Mouse (Mus musculus) bone marrow macrophage, adult 2 months (primary cell): ENCODE measurements around the gene Ctnnd2. TPM values are rescaled to one million over a fixed set of nuclear protein-coding genes. Genes with fewer than 3 reads are reported as not detected.

Source experiments
- H3K27ac ChIP-seq: 2 replicates; pipeline ENCODE4 v1.5.1; 2012; ENCODE audit warnings: low read depth, low read length; ENCODE audit not compliant: insufficient read depth
- H3K4me1 ChIP-seq: 2 replicates; pipeline ENCODE4 v1.6.1; 2012; ENCODE audit warnings: low read length; ENCODE audit not compliant: control insufficient read depth, insufficient read depth
- H3K4me3 ChIP-seq: 2 replicates; pipeline ENCODE4 v1.5.1; 2012; ENCODE audit warnings: mild to moderate bottlenecking, low read length, moderate library complexity; ENCODE audit not compliant: insufficient read depth
- CTCF ChIP-seq: IDR thresholded peaks from 2 replicates; pipeline ENCODE4 v1.5.1; 2012; ENCODE audit warnings: low read depth, mild to moderate bottlenecking, low read length, moderate library complexity
- POLR2A ChIP-seq: IDR thresholded peaks from 2 replicates; pipeline ENCODE4 v1.6.1; 2012; ENCODE audit warnings: mild to moderate bottlenecking, low read depth, low read length, borderline replicate concordance
- polyA plus RNA-seq: library from polyadenylated mRNA; stranded (reverse); fragments of >200 nt; gene quantifications from 2 replicates; pipeline ENCODE4 v1.2.4, GENCODE M21; 2012; ENCODE audit not compliant: missing spikeins, insufficient read depth, insufficient read length

Ctnnd2 gene
- polyA plus RNA-seq, 1 experiment, result 0.58 TPM

- Histone ChIP-seq H3K27ac (no peak overlapping the region), H3K4me3 (no peak overlapping the region), H3K4me1 (no peaks in the 10 kb centered on the region)
- TF ChIP-seq CTCF, result no peak
- TF ChIP-seq POLR2A, result no peak
Measured at GRCm38 (mm10) chr15:30964865-30965679, 792.7 kb downstream of the Ctnnd2 start.

DNA sequence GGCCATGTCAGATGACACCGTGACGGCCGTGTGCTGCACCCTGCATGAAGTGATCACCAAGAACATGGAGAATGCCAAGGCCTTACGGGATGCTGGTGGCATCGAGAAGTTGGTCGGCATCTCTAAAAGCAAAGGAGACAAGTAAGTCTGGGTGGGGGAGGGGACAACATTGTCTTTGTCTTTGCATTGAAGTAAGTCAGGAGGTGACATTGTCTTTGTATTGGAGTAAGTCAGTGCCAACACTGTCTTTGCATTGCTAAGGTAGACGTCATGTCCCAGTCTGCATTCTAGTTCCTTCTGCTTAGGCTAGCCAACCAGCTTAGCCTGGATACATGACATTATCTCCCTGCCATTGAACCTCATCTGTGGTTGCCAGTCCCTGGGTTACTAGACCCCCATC is 794.4 kb downstream of the Ctnnd2 start:
- no peak for TF ChIP-seq POLR2A
- TF ChIP-seq CTCF, result no peak
- Histone ChIP-seq H3K27ac (no peak overlapping the region), H3K4me3 (no peak overlapping the region), H3K4me1 (no peaks in the 10 kb centered on the region)

DNA sequence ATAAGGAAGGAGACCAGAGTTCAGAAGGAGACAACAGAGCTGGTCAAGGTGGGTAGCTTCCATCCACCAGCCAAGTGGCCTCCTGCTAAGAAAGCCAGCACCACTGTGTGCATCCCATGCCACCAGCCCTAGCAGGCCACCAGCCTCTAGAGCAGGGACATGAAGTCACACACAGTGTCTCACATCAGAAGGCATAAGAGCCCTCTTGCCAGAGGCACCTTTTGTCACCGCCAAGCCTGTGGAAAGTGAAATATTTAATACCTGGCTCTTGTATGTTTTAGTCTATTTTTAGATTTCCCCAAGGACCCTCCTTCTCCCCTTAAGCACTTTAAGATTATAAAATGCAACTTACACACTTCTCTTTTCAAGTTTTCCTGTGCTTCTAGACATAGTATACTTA is 802.0 kb downstream of the Ctnnd2 start:
- H3K27ac ChIP-seq, result no peak overlapping the region
- H3K4me1 ChIP-seq, result no peaks in the 10 kb centered on the region
- H3K4me3 ChIP-seq, result no peak overlapping the region
- TF ChIP-seq POLR2A (no peak), CTCF (no peak)

GRCm38 (mm10) chr15:30974991-30975775 is 802.8 kb downstream of the Ctnnd2 start:
- no peaks in the 10 kb centered on the region for H3K4me1 ChIP-seq
- no peak overlapping the region for H3K27ac ChIP-seq
- H3K4me3 ChIP-seq, result no peak overlapping the region
- no peak for TF ChIP-seq POLR2A
- no peak for TF ChIP-seq CTCF

DNA sequence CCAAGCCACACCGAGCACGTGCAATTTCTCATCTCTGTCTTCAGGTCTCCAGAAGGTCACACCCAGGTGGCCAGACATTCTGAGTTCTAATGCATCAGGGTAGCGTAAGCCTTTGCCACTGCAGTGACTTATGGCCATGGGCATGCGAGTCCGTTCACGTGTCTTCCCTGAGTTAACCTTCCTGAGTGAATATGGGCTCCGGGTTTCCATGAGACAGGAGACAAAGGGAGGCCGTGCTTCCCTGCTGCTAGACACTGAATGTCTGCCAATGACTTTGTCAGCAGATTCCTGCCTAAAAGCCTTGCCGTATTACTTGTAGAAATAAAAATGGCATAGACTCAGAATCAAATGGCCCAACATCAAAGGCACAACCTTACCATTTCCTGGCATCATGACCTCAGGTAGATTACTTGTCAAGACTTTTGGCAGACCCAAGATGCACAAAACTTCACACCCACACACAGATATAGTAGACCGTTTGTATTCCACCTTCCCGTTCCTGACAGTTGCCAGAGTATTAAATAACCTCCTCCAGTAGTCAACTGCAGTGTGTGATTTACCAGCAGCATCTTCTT is 804.9 kb downstream of the Ctnnd2 start:
- Histone ChIP-seq H3K4me3 (no peak overlapping the region), H3K4me1 (no peaks in the 10 kb centered on the region), H3K27ac (no peak overlapping the region)
- TF ChIP-seq POLR2A, result no peak

- Histone ChIP-seq H3K27ac (no peak overlapping the region), H3K4me1 (no peaks in the 10 kb centered on the region), H3K4me3 (no peak overlapping the region)
- no peak for TF ChIP-seq CTCF
- no peak for TF ChIP-seq POLR2A
Measured at GRCm38 (mm10) chr15:30986890-30987289, 814.5 kb downstream of the Ctnnd2 start.

DNA sequence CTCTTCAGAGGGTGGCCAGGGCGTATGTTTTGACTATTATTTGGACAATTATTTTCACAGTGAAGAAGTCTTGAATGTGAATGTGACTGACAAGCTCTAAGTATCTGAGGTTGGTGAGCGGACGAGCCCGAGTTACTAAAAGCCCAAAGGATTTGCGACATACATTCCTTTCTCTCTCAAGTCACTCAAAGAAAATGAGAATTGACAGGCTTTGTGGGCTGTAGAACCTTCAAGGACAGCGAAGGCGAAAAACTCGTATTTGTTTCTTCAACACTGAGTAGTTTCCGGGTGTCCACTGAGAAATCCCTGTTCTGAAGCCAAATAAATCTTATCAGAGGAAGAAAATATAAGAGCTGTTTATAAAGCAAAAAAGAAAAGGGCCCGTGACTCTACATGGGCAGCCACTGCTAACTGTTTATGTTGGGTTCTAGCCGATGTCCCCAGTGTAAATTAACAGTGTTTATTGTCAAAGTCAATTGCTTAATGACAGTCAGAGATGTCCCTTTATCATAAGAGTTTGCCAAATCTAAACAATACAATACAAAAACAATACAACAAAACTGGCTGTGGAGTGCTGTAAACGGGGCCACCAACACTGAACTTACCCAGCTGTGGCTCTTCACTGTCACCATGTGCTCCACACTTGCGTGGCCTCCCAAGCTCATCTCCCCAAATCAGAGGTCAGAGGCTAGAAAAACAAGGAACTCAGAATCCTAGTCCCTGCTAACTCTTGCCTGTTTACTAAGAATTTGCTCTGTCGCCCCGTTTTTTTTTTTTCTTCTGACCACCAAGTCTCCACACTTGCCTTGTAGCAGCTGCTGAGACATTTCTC is 818.2 kb downstream of the Ctnnd2 start:
- H3K27ac ChIP-seq, result no peak overlapping the region
- no peak for TF ChIP-seq POLR2A
- TF ChIP-seq CTCF, result no peak
- H3K4me1 ChIP-seq, result no peaks in the 10 kb centered on the region
- no peak overlapping the region for H3K4me3 ChIP-seq

DNA sequence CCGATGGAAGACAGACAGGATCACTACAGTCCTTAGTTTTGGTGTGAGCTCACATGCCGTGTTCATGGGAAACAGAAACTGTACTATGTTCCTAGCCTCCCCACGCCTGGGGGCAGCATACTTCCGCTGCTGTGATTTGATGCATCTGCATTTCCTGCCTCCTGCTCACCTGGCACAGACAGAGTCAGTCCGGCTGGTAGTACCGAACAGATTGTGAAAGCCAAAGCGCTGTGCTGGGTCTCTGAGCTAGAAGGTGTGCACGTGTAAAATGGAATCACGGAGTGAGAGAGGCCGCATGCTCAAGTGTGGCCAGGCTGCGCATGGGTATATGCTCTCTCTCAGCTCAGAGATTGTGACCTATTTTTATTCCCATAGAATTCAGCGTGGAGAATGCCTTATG is 820.0 kb downstream of the Ctnnd2 start:
- no peak for TF ChIP-seq CTCF
- no peak for TF ChIP-seq POLR2A
- Histone ChIP-seq H3K4me1 (no peaks in the 10 kb centered on the region), H3K27ac (no peak overlapping the region), H3K4me3 (no peak overlapping the region)

- Histone ChIP-seq H3K27ac (no peak overlapping the region), H3K4me3 (no peak overlapping the region), H3K4me1 (no peaks in the 10 kb centered on the region)
- TF ChIP-seq POLR2A, result no peak
- TF ChIP-seq CTCF, result no peak
Measured at GRCm38 (mm10) chr15:30992901-30993300, 820.5 kb downstream of the Ctnnd2 start.
